Mouse (Mus musculus) testis, adult 2 months (tissue): ENCODE data around the gene Aldh3b3.

Experiments
- CTCF ChIP-seq: fragments of 200-500 bp; IDR thresholded peaks from 2 replicates; pipeline ENCODE4 v1.5.1; 2012; ENCODE audit warnings: low read depth, mild to moderate bottlenecking, inconsistent platforms, low read length, moderate library complexity; ENCODE audit not compliant: control insufficient read depth, insufficient read depth, insufficient replicate concordance
- POLR2A ChIP-seq: fragments of 200-500 bp; IDR thresholded peaks from 2 replicates; pipeline ENCODE4 v1.6.1; 2012; ENCODE audit warnings: low read depth, mild to moderate bottlenecking, inconsistent platforms, low read length, moderate library complexity; ENCODE audit not compliant: control insufficient read depth

- TF ChIP-seq POLR2A (no peak), CTCF (no peak)
Observed at GRCm38 (mm10) chr19:3922661-3923371, 35.6 kb upstream of the Aldh3b3 start.
